Mouse (Mus musculus) layer of hippocampus, adult 11-12 months (tissue): ENCODE data around the gene Cela2a.
"Not testable (repeated sequence)": the region's sequence is repeated elsewhere in the genome, so short reads cannot be mapped to it uniquely, and the experiment has no call there.

ENCODE experiments used
- DNase-seq: peaks from one replicate; pipeline ENCODE4 v3.0.0; 2022; ENCODE audit warnings: low spot score

The Cela2a gene

GRCm38 (mm10) chr4:141797545-141797944, 28.4 kb downstream of the Cela2a start:
- DNase-seq = no peak

- DNase-seq = no peak
Measured at GRCm38 (mm10) chr4:141796954-141797353, 29.0 kb downstream of the Cela2a start.

- no peak for DNase-seq
Measured at GRCm38 (mm10) chr4:141796356-141796755, 29.6 kb downstream of the Cela2a start.

GRCm38 (mm10) chr4:141794152-141794535, 31.8 kb downstream of the Cela2a start:
- DNase-seq = no peak

- peak; percentile 96 for DNase-seq
Measured at GRCm38 (mm10) chr4:141793282-141794151, 32.4 kb downstream of the Cela2a start, which contains the start of gene Casp9. Gene Casp9 (plus strand): TSS chr4:141793612.

- DNase-seq = no peak
Measured at GRCm38 (mm10) chr4:141792554-141793281, 33.2 kb downstream of the Cela2a start.

GRCm38 (mm10) chr4:141791951-141792350, 34.0 kb downstream of the Cela2a start:
- DNase-seq = no peak

- no peak for DNase-seq
Measured at GRCm38 (mm10) chr4:141791486-141791885, 34.5 kb downstream of the Cela2a start.

- peak; percentile 98 for DNase-seq
Measured at GRCm38 (mm10) chr4:141790524-141790990, 35.4 kb downstream of the Cela2a start, which contains the start of gene Dnajc16. Gene Dnajc16 (minus strand): TSS chr4:141790931.

- no peak for DNase-seq
Measured at GRCm38 (mm10) chr4:141789564-141790218, 36.3 kb downstream of the Cela2a start.

GRCm38 (mm10) chr4:141787462-141787861, 38.5 kb downstream of the Cela2a start:
- no peak for DNase-seq

- no peak for DNase-seq
Measured at GRCm38 (mm10) chr4:141787046-141787445, 38.9 kb downstream of the Cela2a start.

GRCm38 (mm10) chr4:141786141-141786540, 39.8 kb downstream of the Cela2a start:
- no peak for DNase-seq

- DNase-seq = no peak
Measured at GRCm38 (mm10) chr4:141784835-141785234, 41.1 kb downstream of the Cela2a start.

GRCm38 (mm10) chr4:141781201-141781985, 44.6 kb downstream of the Cela2a start:
- no peak for DNase-seq

GRCm38 (mm10) chr4:141779828-141780227, 46.1 kb downstream of the Cela2a start:
- DNase-seq = peak; percentile 67

- not testable (repeated sequence) for DNase-seq
Measured at GRCm38 (mm10) chr4:141773019-141773418, 52.9 kb downstream of the Cela2a start.

- DNase-seq = no peak
Measured at GRCm38 (mm10) chr4:141771823-141772222, 54.1 kb downstream of the Cela2a start.

- DNase-seq = no peak
Measured at GRCm38 (mm10) chr4:141769501-141770160, 56.3 kb downstream of the Cela2a start.

GRCm38 (mm10) chr4:141767353-141768036, 58.5 kb downstream of the Cela2a start:
- DNase-seq = peak; percentile 44
